Mouse (Mus musculus): ENCODE results near the gene Diras1. TPM values are rescaled to one million over a fixed set of nuclear protein-coding genes. Genes with fewer than 3 reads are reported as not detected.

The Diras1 gene
- polyA plus RNA-seq, 1 experiment from 2014 or later = 88.1 TPM

DNA sequence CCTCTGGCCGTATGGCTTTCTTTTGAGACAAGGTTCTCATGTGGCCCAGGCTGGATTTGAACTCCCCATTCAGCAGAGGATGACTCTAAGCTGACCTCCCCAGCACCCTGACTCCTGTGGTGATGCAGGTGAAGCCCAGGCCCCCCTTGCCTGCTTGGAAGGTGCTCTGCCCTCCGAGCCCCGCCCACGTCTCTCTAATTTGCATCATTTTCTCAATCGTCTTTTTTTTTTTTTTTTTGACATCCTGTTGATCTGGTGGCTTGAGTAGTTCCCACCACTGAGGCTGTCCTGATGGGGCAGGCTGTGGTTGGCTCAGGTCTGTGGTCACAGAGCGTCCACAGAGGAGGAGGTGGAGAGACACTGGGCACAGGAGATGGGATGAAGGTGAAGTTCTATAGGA is 36.0 kb downstream of the Diras1 start:
- 71% methylated on average over 6 of the region's 6 CpGs for WGBS
- H3K4me1 ChIP-seq (ENCODE audit: control insufficient read depth, insufficient read depth, low read length) = peaks cover 11% of the 10 kb centered on the region

DNA sequence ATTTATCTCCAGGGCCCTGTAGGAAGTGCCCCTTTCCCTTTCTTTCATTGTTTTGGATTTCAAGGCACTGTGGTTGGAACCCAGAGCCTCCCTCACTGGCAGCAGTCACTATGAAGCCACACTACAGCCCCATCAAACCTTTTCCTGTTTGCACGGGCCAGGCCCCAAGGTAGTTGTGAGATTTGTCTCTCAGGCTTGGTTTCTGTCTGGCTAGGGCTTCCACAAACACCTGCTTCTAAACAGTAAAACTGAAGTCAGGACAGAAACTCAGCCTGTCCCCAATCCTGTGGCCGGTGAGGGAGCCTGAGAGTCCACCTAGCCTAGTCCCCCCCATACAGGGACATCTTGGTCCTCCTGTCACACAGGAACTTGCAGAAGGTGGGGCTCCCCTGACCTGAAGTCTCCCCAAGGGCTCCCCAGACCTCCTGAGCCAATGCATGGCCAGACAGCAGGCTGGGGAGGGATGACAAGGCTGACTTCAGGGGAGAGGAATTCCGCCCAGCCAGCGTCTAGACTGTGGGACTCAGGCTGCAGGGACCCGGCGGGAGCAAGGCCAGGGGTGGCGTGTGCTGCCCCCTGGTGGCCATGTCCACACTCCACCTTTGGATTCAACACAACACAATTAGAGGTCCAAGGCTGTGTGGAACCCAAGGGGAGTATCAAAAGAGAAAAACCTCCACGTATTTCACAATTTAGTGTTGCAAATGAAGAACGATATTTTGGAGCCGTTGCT is 37.6 kb downstream of the Diras1 start:
- 13% methylated on average over 10 of the region's 10 CpGs for WGBS
- no peak overlapping the region for H3K27ac ChIP-seq (ENCODE audit: low read length)
- H3K4me1 ChIP-seq (ENCODE audit: control insufficient read depth, insufficient read depth, low read length) = peaks cover 7% of the 10 kb centered on the region
- no peak overlapping the region for H3K4me2 ChIP-seq (ENCODE audit: low read length)
- H3K36me3 ChIP-seq (ENCODE audit: control insufficient read depth, insufficient read depth, low read length) = no peaks in the 10 kb centered on the region
- H3K9ac ChIP-seq (ENCODE audit: low read depth, low read length) = no peak overlapping the region
- H3K27me3 ChIP-seq (ENCODE audit: control insufficient read depth, insufficient read depth, low read depth, low read length) = peaks cover 15% of the 10 kb centered on the region
- no peaks in the 10 kb centered on the region for H3K9me3 ChIP-seq (replicated peaks; ENCODE audit: control insufficient read depth, low read length, poor library complexity, severe bottlenecking)
- peak; percentile 67; the same call in 1 of the 2 replicates for ATAC-seq
- no peak overlapping the region for H3K4me3 ChIP-seq (ENCODE audit: low read depth, low read length)

More for the DNA sequence above, 36.0 kb downstream of the Diras1 start:
- ATAC-seq = no peak
- Histone ChIP-seq H3K9me3 (replicated peaks; ENCODE audit: control insufficient read depth, low read length, poor library complexity, severe bottlenecking) (no peaks in the 10 kb centered on the region), H3K27ac (ENCODE audit: low read length) (no peak overlapping the region), H3K36me3 (ENCODE audit: control insufficient read depth, insufficient read depth, low read length) (no peaks in the 10 kb centered on the region), H3K27me3 (ENCODE audit: control insufficient read depth, insufficient read depth, low read depth, low read length) (peaks cover 13% of the 10 kb centered on the region), H3K4me3 (ENCODE audit: low read depth, low read length) (no peak overlapping the region), H3K9ac (ENCODE audit: low read depth, low read length) (no peak overlapping the region), H3K4me2 (ENCODE audit: low read length) (no peak overlapping the region)

DNA sequence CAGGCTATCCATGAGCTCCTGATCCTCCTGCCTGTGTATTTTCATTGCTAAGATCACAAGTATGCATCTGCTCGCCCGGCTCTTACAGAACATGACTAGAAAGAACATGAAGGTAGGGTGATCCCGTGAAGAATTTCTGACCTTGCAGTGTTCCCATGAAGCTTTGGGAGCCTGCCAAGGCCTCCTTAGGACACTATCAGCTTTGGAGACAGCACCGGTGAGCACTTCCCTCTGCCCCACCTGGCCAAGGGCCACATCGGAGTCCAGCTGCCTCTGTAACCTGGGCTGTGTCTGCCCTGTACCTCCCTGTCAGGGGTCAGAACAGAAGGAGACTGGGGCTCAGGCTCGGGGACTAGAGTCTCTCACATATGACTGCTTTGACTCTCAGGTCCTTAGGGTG is 38.7 kb downstream of the Diras1 start:
- Histone ChIP-seq H3K27me3 (ENCODE audit: control insufficient read depth, insufficient read depth, low read depth, low read length) (peaks cover 15% of the 10 kb centered on the region), H3K36me3 (ENCODE audit: control insufficient read depth, insufficient read depth, low read length) (no peaks in the 10 kb centered on the region), H3K4me1 (ENCODE audit: control insufficient read depth, insufficient read depth, low read length) (peaks cover 7% of the 10 kb centered on the region), H3K4me3 (ENCODE audit: low read depth, low read length) (no peak overlapping the region), H3K27ac (ENCODE audit: low read length) (no peak overlapping the region), H3K4me2 (ENCODE audit: low read length) (no peak overlapping the region), H3K9me3 (replicated peaks; ENCODE audit: control insufficient read depth, low read length, poor library complexity, severe bottlenecking) (no peaks in the 10 kb centered on the region), H3K9ac (ENCODE audit: low read depth, low read length) (no peak overlapping the region)
- ATAC-seq = no peak
- 74% methylated on average over 6 of the region's 6 CpGs for WGBS

DNA sequence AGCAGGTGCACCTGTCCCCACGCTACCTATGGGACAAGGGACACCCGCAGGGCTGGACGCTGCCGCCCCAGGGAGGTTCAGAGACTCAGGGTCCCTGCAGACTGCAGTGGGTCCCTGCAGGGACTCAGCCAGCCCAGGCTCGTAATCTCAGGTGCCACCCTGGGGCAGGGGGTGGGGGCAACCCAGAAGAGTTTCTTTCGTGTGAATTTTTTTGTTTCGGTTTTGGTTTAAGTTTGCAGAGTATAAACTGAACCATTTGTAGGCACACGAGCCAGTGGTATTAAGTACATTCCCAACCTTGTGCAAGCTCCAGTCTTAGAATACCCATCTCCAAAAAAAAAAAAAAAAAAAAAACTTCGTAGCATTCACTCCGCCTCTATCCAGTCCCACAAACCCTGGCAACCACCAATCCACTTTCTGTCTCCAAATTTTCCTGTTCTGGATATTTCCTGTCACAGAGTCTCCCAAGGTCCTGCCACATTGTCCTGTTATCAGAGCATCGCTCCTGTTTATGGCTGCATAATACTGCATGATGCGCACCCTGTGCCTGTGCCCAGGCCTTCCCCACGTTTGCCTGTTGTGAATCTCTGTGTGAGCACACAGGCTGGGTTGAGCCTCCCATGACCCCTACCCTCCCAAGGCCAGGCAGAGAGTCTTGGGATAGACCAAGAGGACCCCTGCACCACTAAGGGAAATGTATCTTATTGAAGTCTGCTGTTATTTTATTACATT is 39.3 kb downstream of the Diras1 start:
- H3K9me3 ChIP-seq (replicated peaks; ENCODE audit: control insufficient read depth, low read length, poor library complexity, severe bottlenecking) = no peaks in the 10 kb centered on the region
- H3K4me2 ChIP-seq (ENCODE audit: low read length) = peak overlapping the region; percentile 54
- no peak overlapping the region for H3K27ac ChIP-seq (ENCODE audit: low read length)
- H3K36me3 ChIP-seq (ENCODE audit: control insufficient read depth, insufficient read depth, low read length) = no peaks in the 10 kb centered on the region
- H3K27me3 ChIP-seq (ENCODE audit: control insufficient read depth, insufficient read depth, low read depth, low read length) = peaks cover 15% of the 10 kb centered on the region
- no peak for ATAC-seq
- peak overlapping the region; percentile 27 for H3K4me3 ChIP-seq (ENCODE audit: low read depth, low read length)
- peak overlapping the region; percentile 49 for H3K9ac ChIP-seq (ENCODE audit: low read depth, low read length)
- 36% methylated on average over 13 of the region's 13 CpGs for WGBS
- peaks cover 7% of the 10 kb centered on the region for H3K4me1 ChIP-seq (ENCODE audit: control insufficient read depth, insufficient read depth, low read length)

DNA sequence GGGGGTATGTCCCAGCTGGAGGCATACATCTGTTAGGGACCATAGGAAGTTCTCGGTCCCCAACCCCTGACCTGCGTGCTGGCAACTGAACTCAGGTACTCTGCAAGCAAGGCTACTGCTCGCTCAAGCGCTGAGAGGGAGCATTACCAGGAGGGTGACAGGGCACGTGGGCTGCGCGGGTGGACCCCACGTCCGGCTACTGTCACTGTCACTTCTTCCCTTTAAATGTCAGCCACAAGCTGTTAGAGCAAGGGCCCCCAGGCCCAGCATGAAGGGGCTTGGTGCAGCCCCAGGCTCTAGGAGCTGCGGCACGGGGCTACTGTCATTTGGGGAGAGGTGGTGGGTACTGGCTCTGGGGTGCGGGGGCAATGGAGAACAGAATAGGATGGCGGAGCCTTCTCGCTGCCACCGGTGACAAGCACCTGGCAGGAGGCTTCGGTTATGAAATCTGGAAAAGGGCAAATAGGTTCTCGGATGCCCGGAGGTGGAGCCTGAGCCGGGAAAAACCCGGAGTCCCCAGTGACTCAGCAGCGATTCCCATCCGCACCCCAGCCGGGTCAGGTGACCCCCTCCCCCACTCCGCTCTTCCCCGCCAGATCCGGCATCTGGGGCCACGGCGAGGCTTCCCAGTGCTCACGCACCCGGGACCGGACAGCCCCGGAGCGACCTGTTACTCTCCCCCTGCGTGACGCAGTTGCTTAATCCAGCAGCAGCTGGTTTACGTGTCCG is 40.1 kb downstream of the Diras1 start:
- peaks cover 15% of the 10 kb centered on the region for H3K27me3 ChIP-seq (ENCODE audit: control insufficient read depth, insufficient read depth, low read depth, low read length)
- no peaks in the 10 kb centered on the region for H3K9me3 ChIP-seq (replicated peaks; ENCODE audit: control insufficient read depth, low read length, poor library complexity, severe bottlenecking)
- peak overlapping the region; percentile 54 for H3K4me2 ChIP-seq (ENCODE audit: low read length)
- no peak overlapping the region for H3K27ac ChIP-seq (ENCODE audit: low read length)
- peak overlapping the region; percentile 49 for H3K9ac ChIP-seq (ENCODE audit: low read depth, low read length)
- no peak for ATAC-seq
- H3K36me3 ChIP-seq (ENCODE audit: control insufficient read depth, insufficient read depth, low read length) = no peaks in the 10 kb centered on the region
- peaks cover 7% of the 10 kb centered on the region for H3K4me1 ChIP-seq (ENCODE audit: control insufficient read depth, insufficient read depth, low read length)
- H3K4me3 ChIP-seq (ENCODE audit: low read depth, low read length) = peak overlapping the region; percentile 27
- 10% methylated on average over 37 of the region's 37 CpGs for WGBS

DNA sequence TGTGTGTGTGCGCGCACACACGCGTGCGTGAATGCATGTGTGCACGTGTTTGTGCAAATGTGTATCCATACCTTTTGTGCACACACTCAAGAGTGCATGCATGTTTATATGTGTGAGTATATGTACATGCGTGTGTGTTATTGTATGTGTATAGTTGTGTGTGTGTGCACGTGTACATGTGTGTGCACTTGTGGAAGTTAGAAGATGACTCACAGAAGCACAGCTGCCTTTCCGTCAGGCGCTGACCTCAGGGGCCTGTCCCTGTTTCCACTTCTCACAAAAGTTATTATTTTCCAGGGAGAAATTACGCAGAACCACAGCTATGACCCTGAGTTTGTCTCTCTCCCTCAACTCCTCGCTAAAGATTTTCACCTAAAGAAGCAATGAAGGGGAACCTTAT is 41.2 kb downstream of the Diras1 start:
- H3K4me3 ChIP-seq (ENCODE audit: low read depth, low read length) = no peak overlapping the region
- 92% methylated on average over 12 of the region's 12 CpGs for WGBS
- H3K27me3 ChIP-seq (ENCODE audit: control insufficient read depth, insufficient read depth, low read depth, low read length) = peaks cover 15% of the 10 kb centered on the region
- H3K4me2 ChIP-seq (ENCODE audit: low read length) = no peak overlapping the region
- no peak for ATAC-seq
- H3K4me1 ChIP-seq (ENCODE audit: control insufficient read depth, insufficient read depth, low read length) = peaks cover 7% of the 10 kb centered on the region
- H3K27ac ChIP-seq (ENCODE audit: low read length) = no peak overlapping the region
- no peaks in the 10 kb centered on the region for H3K9me3 ChIP-seq (replicated peaks; ENCODE audit: control insufficient read depth, low read length, poor library complexity, severe bottlenecking)
- H3K36me3 ChIP-seq (ENCODE audit: control insufficient read depth, insufficient read depth, low read length) = no peaks in the 10 kb centered on the region
- no peak overlapping the region for H3K9ac ChIP-seq (ENCODE audit: low read depth, low read length)

DNA sequence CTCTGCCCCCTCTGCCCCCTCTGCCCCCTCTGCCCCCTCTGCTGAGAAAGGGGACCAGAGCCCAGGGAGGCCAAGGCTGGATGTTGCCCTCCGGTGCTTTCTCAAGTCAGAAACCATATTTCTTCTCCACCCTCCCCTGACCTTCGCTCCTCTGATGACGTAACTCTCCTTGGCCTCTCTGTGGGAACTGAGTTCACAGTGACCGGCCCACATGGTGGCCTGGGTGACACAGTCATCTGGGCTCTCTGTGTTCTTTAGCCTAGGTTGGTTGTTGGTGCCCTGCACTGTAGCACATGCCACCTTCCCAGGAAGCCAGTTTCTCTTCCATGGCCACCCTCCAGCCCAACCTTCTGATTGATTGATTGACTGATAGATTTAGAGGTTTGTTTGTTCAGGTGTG is 43.1 kb downstream of the Diras1 start:
- Histone ChIP-seq H3K27me3 (ENCODE audit: control insufficient read depth, insufficient read depth, low read depth, low read length) (peaks cover 15% of the 10 kb centered on the region), H3K27ac (ENCODE audit: low read length) (no peak overlapping the region), H3K4me1 (ENCODE audit: control insufficient read depth, insufficient read depth, low read length) (peaks cover 7% of the 10 kb centered on the region), H3K36me3 (ENCODE audit: control insufficient read depth, insufficient read depth, low read length) (no peaks in the 10 kb centered on the region), H3K4me3 (ENCODE audit: low read depth, low read length) (no peak overlapping the region), H3K4me2 (ENCODE audit: low read length) (no peak overlapping the region), H3K9ac (ENCODE audit: low read depth, low read length) (no peak overlapping the region), H3K9me3 (replicated peaks; ENCODE audit: control insufficient read depth, low read length, poor library complexity, severe bottlenecking) (no peaks in the 10 kb centered on the region)
- 79% methylated on average over 4 of the region's 4 CpGs for whole genome bisulfite sequencing
- ATAC-seq = no peak

DNA sequence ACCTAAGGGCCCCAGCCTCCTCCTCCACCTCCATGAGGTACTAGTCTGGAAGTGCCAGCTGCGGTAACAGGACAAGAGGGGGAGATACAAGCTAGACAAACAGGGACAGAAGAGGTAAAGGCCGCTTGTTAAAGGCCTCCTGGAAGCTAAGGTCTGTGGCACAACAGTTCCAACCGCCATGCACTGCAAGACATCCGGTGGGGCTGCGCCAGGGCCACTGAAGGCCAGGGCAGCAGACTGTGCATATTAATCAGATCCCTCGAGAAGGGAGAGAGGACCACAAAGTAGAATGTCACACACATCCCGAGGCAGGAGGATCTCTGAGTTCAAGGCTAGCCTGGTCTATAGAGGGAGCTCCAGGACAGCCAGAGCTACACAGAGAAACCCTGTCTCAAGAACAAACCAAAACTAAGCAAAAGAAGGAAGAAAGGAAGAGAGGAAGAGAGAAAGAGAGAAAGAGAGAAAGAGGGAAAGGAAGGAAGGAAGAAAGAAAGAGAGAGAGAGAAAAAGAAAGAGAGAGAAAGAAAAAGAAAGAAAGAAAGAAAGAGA is 43.8 kb downstream of the Diras1 start:
- no peak overlapping the region for H3K9ac ChIP-seq (ENCODE audit: low read depth, low read length)
- no peak for ATAC-seq
- H3K4me1 ChIP-seq (ENCODE audit: control insufficient read depth, insufficient read depth, low read length) = peaks cover 7% of the 10 kb centered on the region
- no peaks in the 10 kb centered on the region for H3K9me3 ChIP-seq (replicated peaks; ENCODE audit: control insufficient read depth, low read length, poor library complexity, severe bottlenecking)
- peaks cover 11% of the 10 kb centered on the region for H3K27me3 ChIP-seq (ENCODE audit: control insufficient read depth, insufficient read depth, low read depth, low read length)
- H3K4me2 ChIP-seq (ENCODE audit: low read length) = no peak overlapping the region
- H3K36me3 ChIP-seq (ENCODE audit: control insufficient read depth, insufficient read depth, low read length) = no peaks in the 10 kb centered on the region
- H3K27ac ChIP-seq (ENCODE audit: low read length) = no peak overlapping the region
- 62% methylated on average over 7 of the region's 7 CpGs for WGBS
- no peak overlapping the region for H3K4me3 ChIP-seq (ENCODE audit: low read depth, low read length)
